Mouse (Mus musculus): ENCODE data around the gene Agpat3. TPM values are rescaled to one million over a fixed set of nuclear protein-coding genes. Genes with fewer than 3 reads are reported as not detected.

Agpat3 gene
- polyA plus RNA-seq, 1 experiment from 2014 or later: 41.9 TPM

DNA sequence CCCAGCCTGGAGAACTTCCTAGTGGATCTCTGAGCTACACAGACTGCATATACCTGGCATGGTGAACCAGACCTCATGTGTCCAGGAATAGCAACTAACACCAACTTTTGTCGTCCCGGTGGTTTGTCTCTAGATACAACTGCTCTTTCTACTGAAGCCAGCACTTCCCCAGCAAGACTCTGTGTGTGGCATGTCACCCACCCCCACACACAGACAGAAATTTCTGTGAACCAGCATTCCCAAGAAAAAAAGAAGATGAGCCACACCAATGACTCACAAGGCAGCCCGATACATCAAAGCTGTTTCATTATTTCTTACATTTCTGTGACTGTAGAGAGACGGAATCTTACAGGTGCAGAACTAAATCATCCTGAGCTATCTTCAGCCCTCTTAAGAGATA is 52.2 kb downstream of the Agpat3 start:
- no peak overlapping the region for H3K27ac ChIP-seq (ENCODE audit: low read length)
- no peaks in the 10 kb centered on the region for H3K4me1 ChIP-seq (ENCODE audit: control insufficient read depth, insufficient read depth, low read length)
- no peak overlapping the region for H3K4me2 ChIP-seq (replicated peaks; ENCODE audit: low read depth, low read length)
- no peaks in the 10 kb centered on the region; the same call in 1 of the 2 replicates for H3K36me3 ChIP-seq (ENCODE audit: control insufficient read depth, insufficient read depth, low read length)
- H3K9me3 ChIP-seq (ENCODE audit: control insufficient read depth, low read depth, low read length): no peaks in the 10 kb centered on the region
- H3K9ac ChIP-seq (replicated peaks; ENCODE audit: low read depth, low read length): no peak overlapping the region
- no peak overlapping the region for H3K4me3 ChIP-seq (ENCODE audit: low read depth, low read length)
- WGBS: 88% methylated on average over 4 of the region's 4 CpGs
- ATAC-seq (ENCODE audit: insufficient number of reproducible peaks, insufficient read depth, low FRiP score, low read depth): no peak
- H3K27me3 ChIP-seq (ENCODE audit: control insufficient read depth, insufficient read depth, low read length): no peaks in the 10 kb centered on the region

DNA sequence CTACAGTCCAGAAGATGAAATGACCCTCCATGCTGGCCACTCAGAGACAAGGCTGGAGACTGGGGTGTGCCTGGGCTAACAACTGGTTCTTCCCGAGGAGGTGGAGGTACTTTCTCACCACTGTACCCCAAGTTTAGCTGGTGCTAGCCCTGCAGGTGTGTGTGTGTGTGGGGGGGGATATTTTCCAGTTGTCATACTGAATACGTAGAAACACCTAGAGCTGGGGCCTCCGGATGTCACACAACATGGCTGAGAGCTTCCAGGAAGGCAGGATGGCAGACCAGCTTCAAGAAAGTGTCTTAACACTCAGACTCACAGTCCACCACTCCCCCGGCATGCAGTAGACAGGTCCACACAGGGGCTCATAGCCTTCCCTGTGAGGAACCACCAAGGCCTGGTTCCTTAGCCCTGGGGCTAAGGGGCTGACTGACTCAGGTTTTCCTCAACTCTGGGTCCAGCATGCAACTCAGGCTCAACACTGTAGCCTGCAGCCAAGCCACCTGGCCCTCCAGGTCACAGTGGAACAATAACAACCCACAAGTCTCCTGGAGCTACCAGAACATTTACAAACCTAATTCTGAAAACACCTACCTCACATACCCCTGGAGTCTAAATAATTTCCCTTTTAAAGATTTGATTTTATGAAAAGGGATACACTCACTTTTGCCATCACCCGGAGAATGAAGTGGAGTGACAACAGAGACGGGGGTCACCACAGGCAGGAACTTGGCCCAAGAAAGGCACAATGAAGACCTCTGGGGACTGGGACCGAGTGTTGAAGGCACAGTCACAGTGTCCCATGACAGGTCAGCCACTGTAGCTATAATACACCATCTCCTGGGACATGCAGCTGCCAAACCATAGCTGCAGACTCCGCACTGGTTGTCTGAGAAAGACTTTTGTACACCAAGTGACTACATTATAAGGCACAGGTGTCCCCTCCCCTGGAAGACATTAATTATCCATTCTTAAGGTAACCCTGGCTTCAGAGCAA is 53.3 kb downstream of the Agpat3 start:
- Histone ChIP-seq H3K27ac (ENCODE audit: low read length) (no peak overlapping the region), H3K9me3 (ENCODE audit: control insufficient read depth, low read depth, low read length) (no peaks in the 10 kb centered on the region), H3K36me3 (ENCODE audit: control insufficient read depth, insufficient read depth, low read length) (no peaks in the 10 kb centered on the region; the same call in 1 of the 2 replicates), H3K4me1 (ENCODE audit: control insufficient read depth, insufficient read depth, low read length) (no peaks in the 10 kb centered on the region), H3K9ac (replicated peaks; ENCODE audit: low read depth, low read length) (no peak overlapping the region), H3K4me3 (ENCODE audit: low read depth, low read length) (no peak overlapping the region), H3K4me2 (replicated peaks; ENCODE audit: low read depth, low read length) (no peak overlapping the region), H3K27me3 (ENCODE audit: control insufficient read depth, insufficient read depth, low read length) (no peaks in the 10 kb centered on the region)
- no peak for ATAC-seq (ENCODE audit: insufficient number of reproducible peaks, insufficient read depth, low FRiP score, low read depth)
- WGBS: 87% methylated on average over 8 of the region's 8 CpGs

- Histone ChIP-seq H3K4me1 (ENCODE audit: control insufficient read depth, insufficient read depth, low read length) (no peaks in the 10 kb centered on the region), H3K27ac (ENCODE audit: low read length) (no peak overlapping the region), H3K27me3 (ENCODE audit: control insufficient read depth, insufficient read depth, low read length) (no peaks in the 10 kb centered on the region), H3K4me2 (replicated peaks; ENCODE audit: low read depth, low read length) (no peak overlapping the region), H3K9ac (replicated peaks; ENCODE audit: low read depth, low read length) (no peak overlapping the region), H3K36me3 (ENCODE audit: control insufficient read depth, insufficient read depth, low read length) (no peaks in the 10 kb centered on the region; the same call in 1 of the 2 replicates), H3K4me3 (ENCODE audit: low read depth, low read length) (no peak overlapping the region), H3K9me3 (ENCODE audit: control insufficient read depth, low read depth, low read length) (no peaks in the 10 kb centered on the region)
- peak; percentile 50; the same call in 1 of the 2 replicates for ATAC-seq (ENCODE audit: insufficient number of reproducible peaks, insufficient read depth, low FRiP score, low read depth)
- WGBS: 73% methylated on average over 15 of the region's 15 CpGs
These were observed 54.5 kb downstream of the Agpat3 start for GRCm38 (mm10) chr10:78297576-78298484.

DNA sequence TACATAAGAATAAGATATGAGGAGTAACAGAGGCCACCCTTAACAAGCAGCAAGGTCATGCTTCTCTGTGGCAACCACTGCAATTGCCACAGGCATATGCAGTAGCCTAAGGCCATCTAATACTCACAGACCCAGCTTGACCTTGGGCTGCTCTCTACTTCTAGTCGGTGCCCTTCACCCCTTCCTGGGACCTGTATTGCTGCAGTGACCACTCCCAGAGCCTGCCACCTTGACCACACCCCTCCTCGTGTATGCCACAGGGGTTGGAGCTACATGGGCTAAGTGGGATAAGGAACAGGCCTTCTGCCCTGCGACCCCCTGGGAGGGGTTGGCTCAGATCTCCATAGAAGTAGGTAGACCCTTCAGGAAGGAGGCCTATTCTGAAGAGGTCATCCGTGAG is 55.3 kb downstream of the Agpat3 start:
- H3K27ac ChIP-seq (ENCODE audit: low read length): no peak overlapping the region
- H3K4me2 ChIP-seq (replicated peaks; ENCODE audit: low read depth, low read length): no peak overlapping the region
- no peak overlapping the region for H3K4me3 ChIP-seq (ENCODE audit: low read depth, low read length)
- H3K9ac ChIP-seq (replicated peaks; ENCODE audit: low read depth, low read length): no peak overlapping the region
- H3K27me3 ChIP-seq (ENCODE audit: control insufficient read depth, insufficient read depth, low read length): no peaks in the 10 kb centered on the region
- 72% methylated on average over 4 of the region's 4 CpGs for WGBS
- ATAC-seq (ENCODE audit: insufficient number of reproducible peaks, insufficient read depth, low FRiP score, low read depth): no peak
- no peaks in the 10 kb centered on the region for H3K9me3 ChIP-seq (ENCODE audit: control insufficient read depth, low read depth, low read length)
- no peaks in the 10 kb centered on the region for H3K4me1 ChIP-seq (ENCODE audit: control insufficient read depth, insufficient read depth, low read length)
- H3K36me3 ChIP-seq (ENCODE audit: control insufficient read depth, insufficient read depth, low read length): no peaks in the 10 kb centered on the region; the same call in 1 of the 2 replicates

- 91% methylated on average over 5 of the region's 5 CpGs for WGBS
These were observed 55.9 kb downstream of the Agpat3 start for GRCm38 (mm10) chr10:78296371-78296770.

DNA sequence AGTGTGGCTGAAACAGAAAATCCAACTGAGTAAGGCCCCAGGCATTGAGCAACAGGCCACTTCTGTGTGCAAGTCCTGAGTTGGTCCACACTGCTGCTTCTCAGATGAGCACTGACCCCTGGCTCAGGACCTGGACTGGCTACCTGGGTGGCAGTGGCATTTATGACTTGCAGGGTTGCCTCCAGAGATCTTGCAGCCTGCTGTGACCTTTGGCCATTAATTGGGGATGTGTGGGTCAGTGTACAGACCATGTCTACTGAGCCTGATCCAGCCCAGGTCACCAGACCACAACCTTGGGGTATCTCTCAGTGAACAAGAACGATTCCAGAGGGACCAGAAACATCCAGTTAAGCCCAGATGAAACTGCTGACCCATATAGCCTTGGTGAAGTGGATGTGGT is 58.7 kb downstream of the Agpat3 start:
- Histone ChIP-seq H3K4me2 (replicated peaks; ENCODE audit: low read depth, low read length) (no peak overlapping the region), H3K27ac (ENCODE audit: low read length) (no peak overlapping the region), H3K4me3 (ENCODE audit: low read depth, low read length) (no peak overlapping the region), H3K27me3 (ENCODE audit: control insufficient read depth, insufficient read depth, low read length) (no peaks in the 10 kb centered on the region), H3K4me1 (ENCODE audit: control insufficient read depth, insufficient read depth, low read length) (no peaks in the 10 kb centered on the region), H3K36me3 (ENCODE audit: control insufficient read depth, insufficient read depth, low read length) (no peaks in the 10 kb centered on the region; the same call in 1 of the 2 replicates), H3K9me3 (ENCODE audit: control insufficient read depth, low read depth, low read length) (no peaks in the 10 kb centered on the region), H3K9ac (replicated peaks; ENCODE audit: low read depth, low read length) (no peak overlapping the region)
- no peak for ATAC-seq (ENCODE audit: insufficient number of reproducible peaks, insufficient read depth, low FRiP score, low read depth)
- WGBS: 78% methylated on average over 1 of the region's 1 CpGs

More at GRCm38 (mm10) chr10:78296371-78296770, 55.9 kb downstream of the Agpat3 start:
- H3K27me3 ChIP-seq (ENCODE audit: control insufficient read depth, insufficient read depth, low read length): no peaks in the 10 kb centered on the region
- no peak overlapping the region for H3K9ac ChIP-seq (replicated peaks; ENCODE audit: low read depth, low read length)
- H3K4me3 ChIP-seq (ENCODE audit: low read depth, low read length): no peak overlapping the region
- H3K4me1 ChIP-seq (ENCODE audit: control insufficient read depth, insufficient read depth, low read length): no peaks in the 10 kb centered on the region
- no peaks in the 10 kb centered on the region; the same call in 1 of the 2 replicates for H3K36me3 ChIP-seq (ENCODE audit: control insufficient read depth, insufficient read depth, low read length)
- no peak overlapping the region for H3K27ac ChIP-seq (ENCODE audit: low read length)
- no peaks in the 10 kb centered on the region for H3K9me3 ChIP-seq (ENCODE audit: control insufficient read depth, low read depth, low read length)
- H3K4me2 ChIP-seq (replicated peaks; ENCODE audit: low read depth, low read length): no peak overlapping the region
- ATAC-seq (ENCODE audit: insufficient number of reproducible peaks, insufficient read depth, low FRiP score, low read depth): no peak

DNA sequence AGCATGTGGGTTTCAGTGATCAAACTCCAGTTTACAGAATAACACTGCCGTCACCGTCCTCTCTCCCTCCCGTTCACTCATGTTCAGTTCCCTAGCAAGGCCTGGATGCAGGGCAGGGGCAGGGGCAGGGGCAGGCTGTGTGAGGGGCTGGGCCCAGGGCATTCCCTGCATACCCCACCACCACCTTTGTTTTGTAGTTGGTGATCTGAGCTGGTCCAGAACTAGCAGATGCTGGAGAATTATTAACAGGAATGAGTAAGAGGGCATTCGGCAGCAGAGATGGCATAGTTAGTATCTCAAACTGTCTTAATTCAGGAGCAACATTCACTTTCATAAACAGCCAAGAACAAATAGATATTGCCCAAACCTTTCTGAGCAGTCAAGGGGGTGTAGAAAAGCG is 59.9 kb downstream of the Agpat3 start:
- H3K9ac ChIP-seq (replicated peaks; ENCODE audit: low read depth, low read length): no peak overlapping the region
- no peaks in the 10 kb centered on the region for H3K9me3 ChIP-seq (ENCODE audit: control insufficient read depth, low read depth, low read length)
- no peak overlapping the region for H3K27ac ChIP-seq (ENCODE audit: low read length)
- WGBS: 80% methylated on average over 5 of the region's 5 CpGs
- H3K4me3 ChIP-seq (ENCODE audit: low read depth, low read length): no peak overlapping the region
- ATAC-seq (ENCODE audit: insufficient number of reproducible peaks, insufficient read depth, low FRiP score, low read depth): no peak
- no peaks in the 10 kb centered on the region; the same call in 1 of the 2 replicates for H3K36me3 ChIP-seq (ENCODE audit: control insufficient read depth, insufficient read depth, low read length)
- H3K27me3 ChIP-seq (ENCODE audit: control insufficient read depth, insufficient read depth, low read length): no peaks in the 10 kb centered on the region
- H3K4me1 ChIP-seq (ENCODE audit: control insufficient read depth, insufficient read depth, low read length): no peaks in the 10 kb centered on the region
- H3K4me2 ChIP-seq (replicated peaks; ENCODE audit: low read depth, low read length): no peak overlapping the region

Data from stomach, embryonic 14.5 days (tissue).